Mouse (Mus musculus): ENCODE measurements around the gene Zfp800.

Zfp800 gene

DNA sequence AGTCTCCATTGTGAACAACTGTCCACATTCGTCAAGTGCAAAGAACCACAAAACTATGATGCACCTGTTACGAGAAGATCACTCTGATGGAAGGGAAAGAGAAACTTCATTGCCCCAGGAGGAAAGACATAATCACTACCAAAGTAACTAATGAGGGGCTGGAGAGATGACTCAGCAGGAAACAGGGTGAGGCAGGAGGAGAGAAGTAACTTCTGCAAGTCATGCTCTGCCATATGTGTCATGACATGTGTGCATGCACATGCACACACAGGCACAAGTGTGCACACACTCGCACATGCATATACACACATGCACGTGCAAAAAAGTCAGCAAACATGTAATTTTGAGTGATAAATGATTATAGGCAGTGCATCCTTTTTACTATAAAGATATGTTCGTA lies 54.9 kb downstream of the Zfp800 start:
- TF ChIP-seq GATA4 (IDR thresholded peaks at IDR 0.05; ENCODE audit: insufficient replicate concordance, low read length), result no peak

GRCm38 (mm10) chr6:28341174-28341573 lies 56.6 kb downstream of the Zfp800 start:
- no peak for TF ChIP-seq GATA4 (IDR thresholded peaks at IDR 0.05; ENCODE audit: insufficient replicate concordance, low read length)

DNA sequence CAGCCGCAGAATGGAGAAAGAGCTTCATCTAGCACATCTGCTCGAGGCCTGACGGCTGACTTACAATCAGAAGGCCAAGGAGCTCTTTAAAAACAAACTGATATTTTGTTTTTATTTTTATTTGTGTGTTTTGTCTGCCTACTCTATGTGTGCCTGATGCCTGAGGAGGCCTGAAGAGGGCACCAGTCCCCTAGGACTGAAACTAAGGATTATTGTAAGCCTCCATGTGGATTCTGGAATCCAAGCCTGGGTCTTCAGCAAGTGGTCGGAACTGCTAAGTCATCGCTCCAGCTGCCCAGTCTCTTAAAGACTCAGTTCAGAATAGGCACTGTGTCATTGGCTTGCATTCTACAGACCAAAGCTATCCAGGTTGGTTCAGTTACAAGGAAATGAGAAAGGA lies 58.4 kb downstream of the Zfp800 start:
- TF ChIP-seq GATA4 (IDR thresholded peaks at IDR 0.05; ENCODE audit: insufficient replicate concordance, low read length), result no peak

GRCm38 (mm10) chr6:28333696-28334095 lies 64.1 kb downstream of the Zfp800 start:
- TF ChIP-seq GATA4 (IDR thresholded peaks at IDR 0.05; ENCODE audit: insufficient replicate concordance, low read length), result no peak

- TF ChIP-seq GATA4 (IDR thresholded peaks at IDR 0.05; ENCODE audit: insufficient replicate concordance, low read length), result no peak
These were observed 65.3 kb downstream of the Zfp800 start for GRCm38 (mm10) chr6:28332546-28332945.

- no peak for TF ChIP-seq GATA4 (IDR thresholded peaks at IDR 0.05; ENCODE audit: insufficient replicate concordance, low read length)
These were observed 68.0 kb downstream of the Zfp800 start for GRCm38 (mm10) chr6:28329815-28330214.

- no peak for TF ChIP-seq GATA4 (IDR thresholded peaks at IDR 0.05; ENCODE audit: insufficient replicate concordance, low read length)
These were observed 68.7 kb downstream of the Zfp800 start for GRCm38 (mm10) chr6:28329002-28329596.

- no peak for TF ChIP-seq GATA4 (IDR thresholded peaks at IDR 0.05; ENCODE audit: insufficient replicate concordance, low read length)
These were observed 71.1 kb downstream of the Zfp800 start for GRCm38 (mm10) chr6:28326720-28327119.

DNA sequence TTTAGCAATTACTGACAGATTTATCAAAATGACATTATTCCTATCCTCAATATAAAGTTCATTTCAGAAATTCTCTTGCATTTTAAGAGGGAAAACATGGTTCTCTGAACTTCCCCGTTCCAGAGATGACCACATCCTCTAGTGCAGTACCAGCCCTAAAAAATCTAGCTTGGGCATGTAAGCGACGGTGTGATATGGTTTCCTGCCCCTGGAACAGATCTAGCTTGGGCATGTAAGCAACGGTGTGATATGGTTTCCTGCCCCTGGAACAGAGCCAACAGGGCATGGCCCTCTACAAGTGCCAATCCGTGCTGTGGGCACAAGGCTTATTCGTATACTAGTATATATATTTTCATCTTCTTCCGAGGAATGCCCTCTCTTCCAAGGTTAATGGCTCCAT lies 75.4 kb downstream of the Zfp800 start:
- TF ChIP-seq GATA4 (IDR thresholded peaks at IDR 0.05; ENCODE audit: insufficient replicate concordance, low read length), result no peak

GRCm38 (mm10) chr6:28319648-28320270 lies 78.0 kb downstream of the Zfp800 start:
- no peak for TF ChIP-seq GATA4 (IDR thresholded peaks at IDR 0.05; ENCODE audit: insufficient replicate concordance, low read length)

DNA sequence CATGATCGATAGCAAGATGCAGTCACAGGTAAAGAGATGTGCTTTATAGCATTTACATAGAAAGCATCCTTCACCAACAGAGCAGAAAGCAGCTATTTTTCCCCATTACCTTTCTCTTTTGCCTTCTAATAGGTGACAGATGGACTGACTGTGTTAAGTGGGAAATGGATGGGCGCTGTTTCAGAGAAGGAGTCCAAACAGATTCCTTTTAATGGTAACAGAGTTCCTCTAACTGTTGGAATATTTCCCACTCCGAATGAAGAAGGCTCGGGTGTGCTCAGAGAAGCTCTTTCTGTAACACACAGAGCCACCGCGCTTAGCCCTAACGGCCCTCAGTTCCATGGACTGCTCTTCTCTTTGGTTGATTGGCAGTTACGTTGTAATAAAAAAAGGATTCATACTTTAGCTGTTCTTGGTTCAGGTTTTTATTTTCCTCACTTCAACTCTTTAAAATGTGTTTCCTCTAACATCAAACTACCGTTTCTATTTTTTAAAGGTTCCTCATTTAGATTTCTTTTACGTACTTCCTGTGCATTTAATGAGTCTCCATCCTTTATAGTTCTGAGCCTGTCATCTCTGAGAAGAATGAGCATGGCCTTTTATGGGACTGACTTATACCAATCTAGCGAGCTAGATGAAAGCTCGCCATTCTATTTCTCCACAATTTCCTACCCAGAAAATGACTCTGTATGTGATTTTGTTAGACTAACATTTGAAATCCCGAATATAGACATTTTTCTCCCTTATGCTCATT lies 78.8 kb downstream of the Zfp800 start:
- no peak for TF ChIP-seq GATA4 (IDR thresholded peaks at IDR 0.05; ENCODE audit: insufficient replicate concordance, low read length)

- TF ChIP-seq GATA4 (IDR thresholded peaks at IDR 0.05; ENCODE audit: insufficient replicate concordance, low read length), result no peak
These were observed 82.6 kb downstream of the Zfp800 start for GRCm38 (mm10) chr6:28315208-28315607.

GRCm38 (mm10) chr6:28312067-28312466 lies 85.7 kb downstream of the Zfp800 start:
- TF ChIP-seq GATA4 (IDR thresholded peaks at IDR 0.05; ENCODE audit: insufficient replicate concordance, low read length), result no peak

DNA sequence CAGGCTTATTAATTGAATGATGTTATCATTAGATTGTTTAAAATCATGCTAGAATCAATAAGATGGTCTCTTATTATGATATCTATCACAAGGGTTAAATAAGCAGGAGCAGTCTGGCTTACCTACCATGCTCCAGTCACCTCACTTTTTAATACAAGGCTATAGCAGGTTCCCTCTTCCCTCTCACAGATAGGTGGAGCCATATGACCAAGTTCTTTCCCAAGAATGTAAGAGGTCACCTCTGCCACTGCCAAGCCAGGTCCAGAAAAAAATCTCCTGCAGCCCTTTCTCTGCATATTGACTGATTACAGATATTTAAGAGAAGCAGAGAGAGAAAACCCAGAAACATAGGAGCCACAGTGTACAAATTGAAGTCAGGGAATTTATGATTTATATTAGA lies 88.1 kb downstream of the Zfp800 start:
- TF ChIP-seq GATA4 (IDR thresholded peaks at IDR 0.05; ENCODE audit: insufficient replicate concordance, low read length), result no peak

- no peak for TF ChIP-seq GATA4 (IDR thresholded peaks at IDR 0.05; ENCODE audit: insufficient replicate concordance, low read length)
These were observed 88.9 kb downstream of the Zfp800 start for GRCm38 (mm10) chr6:28308929-28309328.

GRCm38 (mm10) chr6:28306702-28307101 lies 91.1 kb downstream of the Zfp800 start:
- TF ChIP-seq GATA4 (IDR thresholded peaks at IDR 0.05; ENCODE audit: insufficient replicate concordance, low read length), result no peak
